ENCODE assay signal across 8 mouse cellular contexts in the genomic region with DNA sequence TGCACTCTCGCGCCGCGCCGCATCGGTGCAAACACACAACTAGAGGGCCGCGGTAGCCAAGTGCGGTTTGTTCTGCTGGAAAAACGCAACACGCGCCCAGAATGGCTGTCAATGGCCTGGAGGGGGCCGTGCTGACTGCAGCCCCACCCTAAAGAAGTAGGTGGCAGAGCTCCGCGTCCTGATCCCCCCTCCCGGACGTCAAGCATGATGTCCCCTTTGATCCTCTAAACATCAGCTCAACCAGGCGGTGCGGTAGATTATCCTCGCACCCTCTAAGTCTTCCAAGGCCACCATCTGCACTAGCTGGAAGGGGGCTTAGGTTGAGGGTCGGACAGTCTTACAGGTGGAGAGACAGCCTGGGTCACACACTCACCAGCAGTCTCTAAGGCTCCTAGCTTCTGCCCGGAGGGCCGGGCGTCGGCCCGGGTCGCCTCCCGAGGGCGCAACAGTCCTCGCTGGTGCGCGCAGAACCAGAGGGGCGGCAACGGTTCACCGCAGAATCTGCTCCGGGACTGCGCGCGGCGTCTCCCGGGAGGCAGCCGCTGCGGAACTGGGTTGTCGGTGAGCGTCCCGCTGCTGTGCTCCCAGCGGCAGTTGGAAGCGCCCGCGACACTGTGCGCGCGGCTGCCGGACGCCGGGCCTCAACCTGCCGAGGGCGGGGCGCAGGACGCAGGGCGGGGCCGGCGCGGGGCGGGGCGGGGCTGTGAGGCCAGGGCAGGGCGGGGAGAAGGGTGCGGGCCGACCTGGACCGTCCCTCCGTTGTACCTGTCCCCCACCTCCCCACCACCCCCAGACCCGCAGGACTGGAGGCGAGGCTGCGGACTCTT. TPM values are rescaled to one million over a fixed set of nuclear protein-coding genes. Genes with fewer than 3 reads are reported as not detected.
DNase-seq lines count a peak whose midpoint lies in the region; ATAC-seq and TF ChIP-seq lines count a peak whose summit lies in the region.

Gene Cdc42ep3, minus strand, starts transcription at position 648 of the 827 bp plus-strand sequence.

- peak within 1 kb of the TSS; percentile 98 for H3K4me2 ChIP-seq in hindbrain, embryonic 11.5 days (replicated peaks; ENCODE audit: low read depth, low read length)

- peak within 1 kb of the TSS; percentile 60 for H3K4me3 ChIP-seq in hindbrain, embryonic 11.5 days (ENCODE audit: low read depth, low read length)

- no peaks in the 10 kb centered on the region for H3K27me3 ChIP-seq in Patski
- peaks cover 6% of the 10 kb centered on the region for H3K27me3 ChIP-seq in hindbrain, embryonic 11.5 days (ENCODE audit: control insufficient read depth, insufficient read depth, low read length)

- no peaks in the 10 kb centered on the region for H3K36me3 ChIP-seq in hindbrain, embryonic 11.5 days (ENCODE audit: control insufficient read depth, insufficient read depth, low read length)

- H3K9me3 ChIP-seq in hindbrain, embryonic 11.5 days (ENCODE audit: control insufficient read depth, low read length), result no peaks in the 10 kb centered on the region

- no peaks in the 10 kb centered on the region for H3K4me1 ChIP-seq in hindbrain, embryonic 11.5 days (replicated peaks; ENCODE audit: control insufficient read depth, insufficient read depth, low read length)

- H3K27ac ChIP-seq in hindbrain, embryonic 11.5 days (ENCODE audit: low read depth, low read length), result peak within 1 kb of the TSS; percentile 85

- WGBS in hindbrain, embryonic 11.5 days, result 0% methylated on average over 62 of the region's 74 CpGs

- peak; percentile 91 for ATAC-seq in Patski
- ATAC-seq in hindbrain, embryonic 11.5 days (ENCODE audit: low FRiP score), result peak; percentile 89

- POLR2A ChIA-PET in Patski (lab: Charles Lee), result interaction anchor here (0.5 to 0.9 kb wide), 3 partner anchors 31 to 209 kb away, joined by 3 to 7 read pairs (median 3); no protein-coding TSS in a partner anchor

- in situ Hi-C loops in Patski (cut with MboI; ENCODE audit: low pct_unique_long_range_greater_than_20kb), result loop anchor here (10.0 to 25.0 kb wide), 2 partner anchors 190 to 483 kb away; no protein-coding TSS in a partner anchor

- no peak for TF ChIP-seq CTCF in Patski (IDR thresholded peaks at IDR 0.05)

- CTCF ChIA-PET in Patski (lab: Charles Lee), result interaction anchor here (0.9 to 1.3 kb wide), 2 partner anchors 182 to 242 kb away, joined by 3 to 4 read pairs; no protein-coding TSS in a partner anchor

- DNase-seq in Patski (ENCODE audit: low read depth, low spot score), result no peak
- DNase-seq in cerebellum, postnatal 10 days, result peak; percentile 89 to 91
- DNase-seq in frontal cortex, postnatal 14 days (ENCODE audit: low spot score in 2 of 2), result peak; percentile 43 to 53
- peak; percentile 77 for DNase-seq in hindbrain, embryonic 11.5 days (ENCODE audit: low spot score)
- DNase-seq in left cerebral cortex, adult 11 months (ENCODE audit: low spot score), result peak; percentile 42
- DNase-seq in lung, postnatal 36 days, result peak; percentile 79
- peak; percentile 73 for DNase-seq in retina, embryonic 14.5 days (ENCODE audit: low spot score)
- DNase-seq in thymus, postnatal 25 days, result peak; percentile 80

- H3K9ac ChIP-seq in hindbrain, embryonic 11.5 days (ENCODE audit: low read depth, low read length), result peak within 1 kb of the TSS; percentile 81

RNA-seq across cellular contexts. Expression of gene Cdc42ep3, which starts in this region (rescaled TPM):
- polyA plus RNA-seq in Patski (2021), result 36.7 TPM
- polyA plus RNA-seq in hindbrain, embryonic 11.5 days (2014; fragmentation: Nextera tagmentation; extraction: Ambion mirVana), result 28.8 and 34.1 TPM in 2 replicates
